Mouse (Mus musculus): ENCODE measurements around the gene Duox1. TPM values are rescaled to one million over a fixed set of nuclear protein-coding genes. Genes with fewer than 3 reads are reported as not detected.

The Duox1 gene
- polyA plus RNA-seq (2015; fragmentation: Nextera tagmentation; extraction: Ambion mirVana), result not detected in 2 replicates

GRCm38 (mm10) chr2:122315372-122315771 lies at the start of gene Duox1:
TSS of gene Duox1 (plus strand) at chr2:122315672.

GRCm38 (mm10) chr2:122298096-122298499 lies 17.4 kb upstream of the Duox1 start, which contains the start of gene Duox2:
TSS of gene Duox2 (minus strand) at chr2:122298449.

GRCm38 (mm10) chr2:122298596-122299490 lies 16.6 kb upstream of the Duox1 start, which contains the start of gene Duoxa2:
TSS of gene Duoxa2 (plus strand) at chr2:122298900.

DNA sequence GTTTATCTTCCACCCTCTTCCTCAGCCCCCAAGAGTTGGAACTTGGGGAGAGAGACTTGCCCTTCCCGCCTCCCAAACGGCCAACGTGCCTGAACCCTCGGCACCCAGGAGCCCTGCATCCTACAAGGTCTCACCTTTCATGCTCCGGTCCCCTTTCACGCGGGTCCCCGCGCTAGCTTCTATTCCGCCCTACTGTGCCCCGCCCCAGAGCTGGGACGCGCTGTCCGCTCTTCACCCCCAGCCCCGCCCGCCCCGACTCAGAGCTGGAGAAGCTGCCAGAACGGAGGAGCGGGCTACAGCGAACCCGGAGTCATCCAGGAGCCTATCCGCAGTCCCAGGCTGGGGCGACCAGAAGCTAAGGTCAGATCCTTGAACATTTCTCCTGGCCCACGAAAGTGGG lies 1.9 kb upstream of the Duox1 start, which contains the start of gene Duoxa1:
TSS of gene Duoxa1 (minus strand) at position 195 of the 400 bp plus-strand sequence.

GRCm38 (mm10) chr2:122368995-122369739 lies 53.7 kb downstream of the Duox1 start, which contains the start of gene Shf:
TSS of gene Shf (minus strand) at chr2:122369162.

Other genes starting within 250 kb of the Duox1 start
- gene Spg11, start 197.3 kb upstream of the Duox1 start, polyA plus RNA-seq (2015; fragmentation: Nextera tagmentation; extraction: Ambion mirVana), result 2.8 and 3.2 TPM in 2 replicates
- gene B2m, start 168.0 kb upstream of the Duox1 start, polyA plus RNA-seq (2015; fragmentation: Nextera tagmentation; extraction: Ambion mirVana), result 646 and 799 TPM in 2 replicates
- gene Trim69, start 155.0 kb upstream of the Duox1 start, polyA plus RNA-seq (2015; fragmentation: Nextera tagmentation; extraction: Ambion mirVana), result not detected in 2 replicates
- gene Patl2, start 129.5 kb upstream of the Duox1 start, polyA plus RNA-seq (2015; fragmentation: Nextera tagmentation; extraction: Ambion mirVana), result 0.15 and 0.18 TPM in 2 replicates
- gene Terb2, start 129.4 kb upstream of the Duox1 start, polyA plus RNA-seq (2015; fragmentation: Nextera tagmentation; extraction: Ambion mirVana), result not detected in 2 replicates
- 43.3 and 45.4 TPM in 2 replicates for gene Sord, start 80.9 kb upstream of the Duox1 start, polyA plus RNA-seq (2015; fragmentation: Nextera tagmentation; extraction: Ambion mirVana)
- gene Duox2, start 17.2 kb upstream of the Duox1 start, polyA plus RNA-seq (2015; fragmentation: Nextera tagmentation; extraction: Ambion mirVana), result 0.04 TPM in 1 of 2 replicates, not detected in the other
- gene Duoxa2, start 16.8 kb upstream of the Duox1 start, polyA plus RNA-seq (2015; fragmentation: Nextera tagmentation; extraction: Ambion mirVana), result not detected in 2 replicates
- not detected in 2 replicates for gene Duoxa1, start 1.9 kb upstream of the Duox1 start, polyA plus RNA-seq (2015; fragmentation: Nextera tagmentation; extraction: Ambion mirVana)
- gene Shf, start 53.5 kb downstream of the Duox1 start, polyA plus RNA-seq (2015; fragmentation: Nextera tagmentation; extraction: Ambion mirVana), result 2.1 and 3.1 TPM in 2 replicates
- 3.6 and 5.3 TPM in 2 replicates for gene Slc28a2, start 110.8 kb downstream of the Duox1 start, polyA plus RNA-seq (2015; fragmentation: Nextera tagmentation; extraction: Ambion mirVana)
- gene Gm14085, start 169.3 kb downstream of the Duox1 start, polyA plus RNA-seq (2015; fragmentation: Nextera tagmentation; extraction: Ambion mirVana), result 0.06 and 0.07 TPM in 2 replicates

All from spleen, postnatal 0 days (tissue).